Mouse (Mus musculus) fat pad, adult 2 months (tissue): ENCODE measurements around the gene Tcf7.

Source experiments
- DNase-seq: peaks from one replicate; pipeline ENCODE4 v3.0.0-alpha.2; 2011; ENCODE audit warnings: low read depth, low spot score; ENCODE audit errors: extremely low read depth

The Tcf7 gene

GRCm38 (mm10) chr11:52268104-52268835, 14.5 kb downstream of the Tcf7 start:
- no peak for DNase-seq

DNA sequence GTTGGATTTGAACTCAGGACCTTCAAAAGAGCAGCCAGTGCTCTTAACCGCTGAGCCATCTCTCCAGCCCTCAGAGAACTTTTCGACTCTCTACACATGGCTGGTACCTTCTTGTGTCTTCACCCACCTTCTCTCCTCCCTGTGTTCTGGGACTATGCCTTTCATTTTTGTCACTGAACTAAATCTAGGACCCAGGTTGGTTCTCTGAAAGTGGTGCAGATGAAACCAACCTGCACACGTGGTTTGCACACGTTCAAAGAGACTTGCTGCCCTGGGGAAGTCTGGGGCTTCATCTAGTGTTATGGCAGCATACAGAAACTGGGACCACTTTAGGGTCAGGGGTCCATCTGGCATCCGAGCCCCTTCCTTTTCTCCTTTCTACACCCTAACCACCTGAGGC, 15.5 kb downstream of the Tcf7 start:
- no peak for DNase-seq

DNA sequence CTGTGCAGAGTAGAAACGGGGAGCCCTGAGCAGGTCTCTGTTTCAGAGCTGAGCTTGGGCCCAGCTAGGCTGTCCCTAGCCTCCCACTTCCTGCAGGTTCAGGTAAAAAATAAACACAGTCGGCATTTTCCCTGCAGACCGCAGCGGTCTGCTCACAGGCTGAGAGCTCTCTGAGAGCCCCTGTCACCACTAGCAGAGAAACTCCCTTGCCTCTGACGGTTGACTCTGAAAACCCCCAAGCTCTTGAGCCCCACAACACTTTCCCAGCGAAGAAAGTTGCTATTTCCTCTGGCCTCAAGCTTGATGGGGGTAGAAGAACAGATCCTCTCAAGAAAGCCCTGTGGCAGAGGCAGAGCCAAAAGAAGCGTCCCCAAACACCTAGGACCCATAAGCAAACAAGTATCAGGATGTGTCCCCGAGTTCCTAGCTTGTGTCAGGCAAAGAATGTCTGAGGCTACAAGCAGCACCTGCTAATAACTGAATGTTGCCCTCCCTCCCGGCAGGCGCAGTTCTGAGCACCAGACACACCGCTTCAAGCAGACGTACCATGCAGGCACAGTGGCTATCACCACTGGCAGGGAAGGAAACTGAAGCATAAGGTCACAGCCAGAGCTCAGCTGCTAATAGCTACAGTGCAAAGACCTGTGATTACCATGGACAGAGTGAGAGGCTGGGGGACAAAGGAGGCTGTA, 17.1 kb downstream of the Tcf7 start:
- no peak for DNase-seq

DNA sequence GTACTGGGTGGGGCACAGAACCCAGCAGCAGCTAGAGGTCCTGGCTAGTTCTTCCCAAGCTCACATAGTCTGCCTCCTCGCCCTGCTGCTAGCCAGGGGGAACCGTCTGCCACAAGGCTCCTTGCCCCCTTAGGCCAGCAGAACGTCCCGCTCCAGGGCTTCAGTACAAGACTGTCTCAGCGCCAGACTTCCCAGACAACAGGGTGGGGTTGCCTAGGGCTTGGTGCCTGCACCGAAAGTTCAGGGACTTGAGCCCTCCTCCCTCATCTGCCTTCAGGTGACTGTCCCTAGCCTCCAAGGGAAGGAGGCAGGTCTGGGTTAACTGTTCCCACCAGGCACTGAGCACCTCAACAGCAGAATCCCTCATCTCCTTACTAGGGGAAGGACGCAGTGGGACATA, 17.9 kb downstream of the Tcf7 start:
- no peak for DNase-seq

DNA sequence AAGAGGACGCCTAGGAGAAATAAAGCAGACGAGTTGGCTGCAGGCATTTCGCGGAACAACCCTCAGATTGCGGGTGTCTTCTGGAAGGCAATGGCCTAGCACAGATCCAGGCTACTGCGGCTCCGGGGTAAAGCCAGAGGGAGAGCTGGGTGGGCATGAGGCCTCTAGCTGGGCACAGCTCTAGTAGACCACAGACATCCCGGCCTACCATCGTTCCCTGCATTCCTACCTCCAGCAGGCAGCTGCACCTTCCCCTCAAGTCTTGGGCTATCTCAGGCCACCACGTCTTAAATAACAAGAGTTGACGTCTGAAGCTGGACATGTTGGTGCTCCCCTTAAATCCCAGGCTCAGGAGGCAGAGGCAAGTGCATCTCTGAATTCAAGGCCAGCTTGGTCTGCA, 20.5 kb downstream of the Tcf7 start:
- DNase-seq: no peak

GRCm38 (mm10) chr11:52261937-52262336, 20.9 kb downstream of the Tcf7 start:
- no peak for DNase-seq

DNA sequence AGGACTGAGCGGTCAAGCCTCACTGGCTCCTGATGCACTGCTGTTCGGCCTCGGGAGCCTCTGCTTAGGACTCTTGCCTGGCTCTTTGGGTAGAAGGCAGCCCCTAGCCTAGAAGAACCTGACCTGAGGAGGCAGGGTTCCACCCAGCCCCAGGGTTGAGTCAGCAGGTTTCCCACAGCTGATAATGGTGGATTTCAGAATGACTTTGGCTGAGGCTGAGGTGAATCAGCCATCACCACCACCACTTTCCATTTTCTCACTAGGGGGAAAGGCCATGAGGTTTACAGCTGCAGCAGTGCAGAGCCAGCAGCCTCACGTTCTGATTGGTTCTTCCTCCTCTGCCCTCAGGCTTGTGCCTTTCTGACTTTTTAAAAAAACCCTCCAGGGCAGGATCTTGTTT, 21.9 kb downstream of the Tcf7 start:
- DNase-seq: no peak

GRCm38 (mm10) chr11:52258711-52259110, 24.1 kb downstream of the Tcf7 start:
- no peak for DNase-seq

DNA sequence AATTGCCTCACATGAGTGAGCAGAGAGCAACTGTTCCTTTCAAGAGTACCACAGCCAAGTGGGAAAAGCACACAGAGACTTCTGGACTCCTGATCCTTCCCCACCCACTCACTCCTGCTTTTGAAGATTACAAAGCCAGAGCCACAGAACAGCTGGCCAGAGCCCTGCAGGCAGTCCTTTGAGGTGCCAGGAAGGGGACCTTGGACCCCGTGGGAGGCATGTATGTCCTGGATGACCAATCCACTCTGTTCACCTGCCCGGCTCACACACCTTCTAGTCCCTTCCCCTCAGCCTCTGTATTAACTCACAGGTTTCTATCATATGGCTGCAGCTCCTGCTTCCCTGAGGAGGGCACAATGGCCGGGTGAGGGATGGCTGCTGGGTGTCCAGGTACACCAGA, 25.4 kb downstream of the Tcf7 start:
- DNase-seq: no peak

DNA sequence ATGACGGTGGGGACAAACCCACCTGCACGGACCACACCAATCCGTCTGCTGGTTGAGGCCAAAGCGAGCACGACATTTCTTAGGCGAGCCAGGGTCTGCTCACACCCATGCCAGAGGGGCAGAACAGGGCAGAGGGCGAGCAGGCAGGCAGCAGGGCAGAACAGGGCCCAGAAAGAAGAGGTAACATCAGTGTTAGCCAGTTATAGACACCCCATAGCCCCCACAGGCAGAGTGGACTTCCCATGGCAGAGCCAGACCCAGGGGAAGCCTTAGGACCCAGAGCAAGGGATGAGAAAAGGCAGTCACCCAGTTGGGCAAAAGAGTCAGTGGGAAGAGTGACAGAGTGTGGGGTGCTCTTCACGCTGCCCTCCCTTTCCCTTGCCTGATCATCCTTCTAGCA, 27.7 kb downstream of the Tcf7 start:
- DNase-seq: no peak

DNA sequence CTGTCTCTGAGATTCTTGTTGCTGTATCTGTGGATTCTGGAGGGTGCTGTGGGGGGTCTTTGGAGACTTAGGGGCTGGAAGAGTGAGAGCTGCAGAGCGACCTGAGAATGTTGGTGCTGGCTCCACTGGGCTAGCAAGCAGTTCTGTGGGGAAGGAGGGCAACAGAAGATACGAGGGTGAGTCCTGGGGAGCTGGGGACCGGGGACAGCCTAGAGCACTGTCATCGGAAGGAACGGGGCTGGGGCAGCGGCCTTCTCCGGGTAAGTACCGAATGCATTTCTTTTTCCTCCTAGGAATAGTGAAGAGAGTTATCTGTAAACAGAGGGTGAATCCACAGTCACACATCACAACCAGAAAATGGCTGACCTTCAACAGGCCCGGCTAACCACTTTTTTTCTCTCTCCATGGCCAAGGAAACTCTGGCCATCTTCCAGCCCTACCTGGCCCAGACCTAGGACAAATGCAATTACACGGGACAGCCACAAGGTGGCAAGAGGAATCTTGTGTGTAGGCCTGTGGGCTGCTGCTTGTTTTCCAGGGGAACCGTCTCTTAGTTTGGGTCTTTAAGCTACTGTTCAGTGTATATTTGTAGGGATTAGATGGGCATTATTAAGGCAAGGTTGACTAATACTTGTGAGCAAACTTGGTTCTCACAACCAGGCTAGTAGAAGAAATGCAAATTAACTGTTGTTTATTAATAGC, 29.0 kb downstream of the Tcf7 start:
- no peak for DNase-seq

DNA sequence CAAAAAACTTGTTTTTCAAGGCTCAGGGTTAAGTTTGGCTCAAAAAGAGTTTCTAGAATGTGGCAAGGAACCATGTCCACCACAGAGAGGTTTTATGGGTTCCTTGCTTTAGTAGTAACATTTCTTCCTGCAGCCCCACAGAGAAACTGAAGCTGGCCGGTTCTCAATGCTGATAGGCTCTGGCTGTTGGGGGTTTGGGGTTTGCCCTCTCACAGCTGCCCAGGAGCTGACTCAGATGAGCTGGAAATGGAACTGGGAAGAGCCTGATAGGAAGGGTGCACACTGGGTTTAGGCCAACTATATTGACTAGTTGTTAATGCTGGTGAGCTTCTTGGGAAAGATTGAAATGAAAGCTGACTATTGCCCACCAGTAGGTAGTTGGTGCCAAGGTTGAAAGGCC, 30.1 kb downstream of the Tcf7 start:
- DNase-seq: no peak

GRCm38 (mm10) chr11:52251770-52252169, 31.0 kb downstream of the Tcf7 start:
- DNase-seq: no peak

DNA sequence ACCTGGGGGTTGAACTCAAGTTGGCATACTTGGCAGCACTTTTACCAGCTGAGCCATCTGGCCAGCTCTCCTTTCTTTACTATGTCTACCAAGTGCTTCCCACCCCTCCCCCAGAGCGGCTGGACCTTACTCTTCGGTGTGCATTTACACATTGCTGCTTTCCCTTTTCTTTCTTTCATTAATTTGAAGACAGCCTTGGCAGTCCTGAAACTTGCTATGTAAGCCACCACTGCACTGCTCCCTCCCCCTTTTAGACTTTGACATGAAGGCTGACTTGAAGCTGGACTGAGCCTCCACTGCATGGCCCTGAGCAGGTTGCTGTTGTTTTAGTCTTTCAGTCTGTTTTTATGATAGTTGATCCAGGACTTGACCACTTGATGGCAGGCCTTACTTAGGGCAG, 33.4 kb downstream of the Tcf7 start:
- no peak for DNase-seq

- no peak for DNase-seq
Observed at GRCm38 (mm10) chr11:52240898-52241542, 41.8 kb downstream of the Tcf7 start.

GRCm38 (mm10) chr11:52234509-52234908, 48.3 kb downstream of the Tcf7 start:
- DNase-seq: no peak

GRCm38 (mm10) chr11:52233906-52234305, 48.9 kb downstream of the Tcf7 start:
- DNase-seq: no peak

- DNase-seq: no peak
Observed at GRCm38 (mm10) chr11:52233043-52233653, 49.7 kb downstream of the Tcf7 start.

- DNase-seq: no peak
Observed at GRCm38 (mm10) chr11:52231606-52232541, 50.9 kb downstream of the Tcf7 start, which contains the start of gene Skp1a. Skp1a (plus strand) TSS chr11:52231995.

- no peak for DNase-seq
Observed at GRCm38 (mm10) chr11:52230694-52231093, 52.1 kb downstream of the Tcf7 start.
